Mouse (Mus musculus) lung, adult 18-20 months (tissue): Measurements from ENCODE around the gene Commd4.
A peak's percentile ranks its signal among the peaks of the same experiment; 100 is the strongest.

ENCODE experiments used
- DNase-seq, 2 experiments: peaks; one replicate each; pipeline ENCODE4 v3.0.0; 2022; ENCODE audit warnings: mixed read lengths in 2 of 2

The Commd4 gene

GRCm38 (mm10) chr9:57141417-57142353, 16.4 kb downstream of the Commd4 start:
- no peak for DNase-seq

GRCm38 (mm10) chr9:57139571-57139970, 18.6 kb downstream of the Commd4 start:
- no peak for DNase-seq

GRCm38 (mm10) chr9:57139110-57139509, 19.0 kb downstream of the Commd4 start:
- no peak for DNase-seq

GRCm38 (mm10) chr9:57138507-57138906, 19.6 kb downstream of the Commd4 start:
- DNase-seq, result no peak

- DNase-seq, result no peak
These were observed 20.4 kb downstream of the Commd4 start for GRCm38 (mm10) chr9:57137777-57138176.

GRCm38 (mm10) chr9:57137246-57137645, 20.9 kb downstream of the Commd4 start:
- DNase-seq, result no peak

GRCm38 (mm10) chr9:57130577-57131433, 27.3 kb downstream of the Commd4 start, which contains the start of gene Man2c1:
Gene Man2c1 (plus strand): TSS chr9:57130690.
- DNase-seq, result peak; percentile 93 to 95

GRCm38 (mm10) chr9:57129641-57130040, 28.5 kb downstream of the Commd4 start:
- no peak for DNase-seq

- no peak for DNase-seq
These were observed 40.8 kb downstream of the Commd4 start for GRCm38 (mm10) chr9:57117261-57117755.
